Mouse (Mus musculus) spleen, adult 2 months (tissue): ENCODE results near the gene Vti1a.

Experiments used
- CTCF ChIP-seq: fragments of 200-500 bp; IDR thresholded peaks from 2 replicates; pipeline ENCODE4 v1.5.1; 2011; ENCODE audit warnings: mild to moderate bottlenecking, inconsistent platforms; ENCODE audit not compliant: insufficient read depth, insufficient read length, insufficient replicate concordance; ENCODE audit errors: extremely low read depth
- POLR2A ChIP-seq: fragments of 200-500 bp; IDR thresholded peaks from 2 replicates; pipeline ENCODE4 v1.6.1; 2011; ENCODE audit warnings: low read depth, low read length, inconsistent platforms

DNA sequence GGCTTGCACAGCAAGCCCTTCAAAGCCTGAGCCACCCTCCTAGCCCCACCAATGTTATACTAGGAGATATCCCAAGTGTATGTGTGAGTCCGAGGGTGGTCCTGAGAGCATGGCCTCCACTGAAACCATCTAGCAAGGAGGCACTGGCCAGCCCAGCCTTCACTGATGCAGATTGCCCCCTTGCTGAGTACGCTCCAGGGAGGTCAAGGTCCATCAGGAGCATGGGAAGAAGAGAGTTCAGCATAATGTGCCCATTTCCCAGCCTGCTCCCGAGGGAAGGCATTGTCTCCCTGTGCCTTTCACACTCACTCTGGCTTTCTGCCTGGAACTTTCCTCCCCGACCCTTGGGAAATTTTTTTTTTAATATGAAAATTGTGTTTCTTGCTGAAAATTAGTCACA lies 263.2 kb downstream of the Vti1a start:
- TF ChIP-seq CTCF: no peak
- no peak for TF ChIP-seq POLR2A
